Mouse (Mus musculus) neural tube, embryonic 14.5 days (tissue): Measurements from ENCODE around the gene Saal1. TPM values are rescaled to one million over a fixed set of nuclear protein-coding genes. Genes with fewer than 3 reads are reported as not detected.
"Not testable (repeated sequence)": the region's sequence is repeated elsewhere in the genome, so short reads cannot be mapped to it uniquely, and the experiment has no call there.

Source experiments
- ATAC-seq: fragments of 200-750 bp; cut with Nextera tagmentation; 2 replicates; pipeline ENCODE4 v1.8.0; 2017; ENCODE audit warnings: low read depth, mild to moderate bottlenecking, moderate TSS enrichment, moderate library complexity
- H3K27ac ChIP-seq: fragments of 300-500 bp; sonication (generic); 2 replicates; pipeline ENCODE4 v1.5.1; 2014; ENCODE audit warnings: low read depth, mild to moderate bottlenecking, control low read depth, low read length, moderate library complexity, mixed read lengths
- H3K27me3 ChIP-seq: fragments of 300-500 bp; sonication (generic); 2 replicates; pipeline ENCODE4 v1.6.1; 2014; ENCODE audit warnings: low read length; ENCODE audit not compliant: control insufficient read depth, insufficient read depth
- H3K36me3 ChIP-seq: fragments of 300-500 bp; sonication (generic); 2 replicates; pipeline ENCODE4 v1.6.1; 2014; ENCODE audit warnings: low read length, mixed read lengths; ENCODE audit not compliant: control insufficient read depth, insufficient read depth
- H3K4me1 ChIP-seq: fragments of 300-500 bp; sonication (generic); 2 replicates; pipeline ENCODE4 v1.6.1; 2014; ENCODE audit warnings: low read length; ENCODE audit not compliant: control insufficient read depth, insufficient read depth
- H3K4me2 ChIP-seq: fragments of 300-500 bp; sonication (generic); 2 replicates; pipeline ENCODE4 v1.6.1; 2014; ENCODE audit warnings: mild to moderate bottlenecking, low read depth, low read length, control low read depth
- H3K4me3 ChIP-seq: fragments of 300-500 bp; sonication (generic); 2 replicates; pipeline ENCODE4 v1.5.1; 2014; ENCODE audit warnings: low read depth, low read length, control low read depth, mixed read lengths
- H3K9ac ChIP-seq: fragments of 300-500 bp; sonication (generic); replicated peaks from 2 replicates; pipeline ENCODE4 v1.6.1; 2014; ENCODE audit warnings: low read depth, mild to moderate bottlenecking, control low read depth, low read length, mixed read lengths
- H3K9me3 ChIP-seq: fragments of 300-500 bp; sonication (generic); 2 replicates; pipeline ENCODE4 v1.6.1; 2016; ENCODE audit warnings: low read length; ENCODE audit not compliant: control insufficient read depth
- WGBS: fragments of 180-500 bp; shearing (Covaris S2); extraction: QIAGEN DNeasy Blood & Tissue Kit; methylation state at CpG from one replicate; pipeline ENCODE4 v1.1.7; 2014; 5-methylcytosine and 5-hydroxymethylcytosine counted together
- polyA plus RNA-seq: library from polyadenylated mRNA; unstranded; fragments of >200 nt; fragmentation: Nextera tagmentation; extraction: Ambion mirVana; gene quantifications from 2 replicates; pipeline ENCODE4 v1.2.1, GENCODE M21; 2014

Saal1 gene
- polyA plus RNA-seq, 1 experiment from 2014 or later: 15.4 TPM

DNA sequence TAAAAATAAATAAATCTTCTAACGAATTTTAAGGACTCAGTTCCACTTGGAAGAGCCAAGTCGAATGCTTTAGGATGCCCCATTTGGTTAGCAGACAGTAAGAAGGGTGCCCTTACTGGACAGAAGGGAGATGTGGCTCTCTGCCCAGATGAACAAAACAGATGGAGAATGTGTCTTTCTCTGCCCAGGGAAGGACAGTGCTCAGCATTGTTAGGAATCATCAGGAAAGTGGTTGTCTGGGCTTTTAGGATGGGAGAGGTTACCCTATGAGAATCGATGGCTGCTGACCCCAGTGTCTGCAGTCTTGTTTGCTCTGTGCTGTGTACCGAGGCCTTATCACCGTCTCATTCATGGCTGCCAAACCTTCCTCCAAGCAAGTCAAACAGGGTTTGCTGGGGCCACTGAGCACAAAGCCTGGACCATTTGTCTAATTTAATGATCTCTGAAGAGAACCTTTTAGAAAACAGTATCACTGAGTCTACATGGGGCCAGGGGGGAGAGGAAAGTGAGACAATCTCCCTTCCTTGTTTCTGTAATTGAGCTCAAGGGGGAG lies 33.6 kb downstream of the Saal1 start:
- Histone ChIP-seq H3K27me3 (no peaks in the 10 kb centered on the region), H3K36me3 (no peaks in the 10 kb centered on the region), H3K9me3 (no peaks in the 10 kb centered on the region), H3K4me1 (no peaks in the 10 kb centered on the region; the same call in 1 of the 2 replicates), H3K27ac (no peak overlapping the region), H3K9ac (no peak overlapping the region), H3K4me3 (no peak overlapping the region), H3K4me2 (no peak overlapping the region)
- WGBS: 54% methylated on average over 5 of the region's 5 CpGs
- no peak; the same call in 1 of the 2 replicates for ATAC-seq

DNA sequence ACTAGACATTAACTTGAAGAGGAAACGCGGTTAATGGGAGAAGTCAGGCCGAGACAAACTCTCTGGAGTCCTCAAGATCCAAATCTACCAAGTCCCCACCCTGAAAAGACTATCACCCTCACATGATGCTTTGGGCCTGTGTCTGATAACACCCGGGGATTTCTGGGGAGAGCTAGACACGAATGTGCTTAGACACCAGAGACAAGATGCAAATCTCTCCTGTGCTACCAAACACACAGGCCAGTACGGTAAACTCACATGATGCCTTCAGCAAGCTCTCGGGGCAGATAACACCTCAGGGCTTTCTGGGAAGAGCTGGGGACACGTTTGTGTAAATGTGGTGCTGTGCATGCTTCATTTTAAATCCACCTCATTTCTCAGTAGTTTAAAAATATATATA lies 34.6 kb downstream of the Saal1 start:
- Histone ChIP-seq H3K4me1 (no peaks in the 10 kb centered on the region; the same call in 1 of the 2 replicates), H3K9ac (no peak overlapping the region), H3K9me3 (no peaks in the 10 kb centered on the region), H3K27ac (no peak overlapping the region), H3K4me3 (no peak overlapping the region), H3K36me3 (no peaks in the 10 kb centered on the region), H3K4me2 (no peak overlapping the region), H3K27me3 (no peaks in the 10 kb centered on the region)
- 90% methylated on average over 8 of the region's 8 CpGs for WGBS
- no peak for ATAC-seq

DNA sequence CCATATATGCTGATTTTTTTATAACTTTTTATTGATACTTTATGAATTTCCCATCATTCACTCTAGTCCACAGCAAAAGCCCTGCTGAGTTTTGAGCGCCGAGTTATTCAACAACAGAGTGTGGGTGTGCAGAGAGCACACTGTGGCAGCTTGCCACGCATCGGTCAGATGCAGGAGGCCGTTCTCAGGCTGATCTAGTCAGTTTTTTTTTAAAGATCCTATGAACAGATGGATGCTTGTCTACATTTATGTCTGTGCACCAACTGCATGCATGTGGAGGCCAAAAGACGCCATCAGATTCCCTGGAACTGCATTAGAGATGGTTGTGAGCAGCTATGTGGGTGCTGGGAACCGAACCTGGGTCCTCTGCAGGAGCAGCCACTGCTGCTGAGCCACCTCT lies 35.4 kb downstream of the Saal1 start:
- no peaks in the 10 kb centered on the region for H3K36me3 ChIP-seq
- no peak overlapping the region for H3K9ac ChIP-seq
- no peak overlapping the region for H3K4me2 ChIP-seq
- no peak overlapping the region for H3K27ac ChIP-seq
- H3K4me3 ChIP-seq: no peak overlapping the region
- ATAC-seq: no peak
- H3K27me3 ChIP-seq: no peaks in the 10 kb centered on the region
- no peaks in the 10 kb centered on the region for H3K9me3 ChIP-seq
- H3K4me1 ChIP-seq: no peaks in the 10 kb centered on the region; the same call in 1 of the 2 replicates
- WGBS: 92% methylated on average over 7 of the region's 7 CpGs

DNA sequence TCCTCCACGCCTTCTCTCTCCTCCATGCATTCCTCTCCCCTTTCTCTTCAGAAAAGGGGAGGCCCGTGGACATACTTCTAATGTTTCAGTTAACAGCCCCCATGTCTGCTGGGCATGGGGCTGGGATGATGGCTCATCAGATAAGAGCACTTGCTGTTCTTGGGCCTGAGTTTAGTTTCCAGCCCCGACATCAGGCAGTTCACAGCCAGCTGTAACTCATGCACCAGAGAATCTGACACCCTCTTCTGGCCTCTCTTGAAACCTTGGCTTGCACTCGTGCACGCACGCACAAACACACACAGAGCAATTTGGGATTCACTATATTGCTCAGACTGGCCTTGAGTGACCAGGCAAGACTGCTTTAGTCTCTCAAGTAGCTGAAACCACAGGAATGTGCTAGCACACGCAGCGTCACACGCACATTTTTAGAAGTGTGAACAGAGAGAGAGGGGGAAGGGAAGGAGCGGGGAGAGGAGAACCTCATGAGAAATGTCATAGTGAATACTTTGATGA lies 38.3 kb downstream of the Saal1 start, which contains the start of gene Tph1:
Gene Tph1 (minus strand): TSS at position 378 of the 513 bp plus-strand sequence.
- no peak for ATAC-seq

DNA sequence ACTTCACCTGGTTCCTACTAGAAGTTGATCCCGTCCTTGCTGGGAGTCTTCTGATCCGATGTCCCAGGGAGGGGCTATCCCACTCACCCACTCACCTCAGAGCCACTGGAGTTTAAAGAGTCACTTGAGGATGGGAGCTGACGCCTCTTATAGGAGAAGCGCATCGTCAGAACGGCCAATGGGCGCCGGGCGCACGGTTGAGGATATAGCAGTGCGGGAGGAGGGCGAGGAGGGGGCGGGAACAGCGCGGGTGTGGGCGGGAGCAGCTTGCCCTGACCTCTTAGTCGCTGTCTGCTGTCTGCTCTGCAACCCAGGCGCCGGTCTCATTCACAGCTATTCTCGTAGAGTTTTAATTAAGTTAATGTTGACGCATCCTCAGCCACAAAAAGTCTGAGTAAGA lies 43.2 kb downstream of the Saal1 start:
- no peak overlapping the region for H3K9ac ChIP-seq
- H3K36me3 ChIP-seq: no peaks in the 10 kb centered on the region
- no peaks in the 10 kb centered on the region for H3K4me1 ChIP-seq
- H3K27me3 ChIP-seq: 0 out of 2 replicates have a peak, but pooled peaks cover 4% of the 10 kb centered on the region
- H3K4me2 ChIP-seq: peak overlapping the region; percentile 37; the same call in 1 of the 2 replicates
- H3K4me3 ChIP-seq: no peak overlapping the region
- ATAC-seq: 0 out of 2 replicates have a peak, but pooled peaks have one; percentile 56
- 4% methylated on average over 21 of the region's 21 CpGs for WGBS
- H3K27ac ChIP-seq: no peak overlapping the region
- H3K9me3 ChIP-seq: no peaks in the 10 kb centered on the region

More for the DNA sequence above, 38.3 kb downstream of the Saal1 start, which contains the start of gene Tph1:
- H3K9ac ChIP-seq: no peak within 1 kb of the TSS
- H3K4me3 ChIP-seq: no peak within 1 kb of the TSS
- H3K9me3 ChIP-seq: no peaks in the 10 kb centered on the region
- no peak within 1 kb of the TSS for H3K27ac ChIP-seq
- no peaks in the 10 kb centered on the region for H3K36me3 ChIP-seq
- WGBS: 62% methylated on average over 10 of the region's 10 CpGs
- no peak within 1 kb of the TSS for H3K4me2 ChIP-seq
- no peaks in the 10 kb centered on the region for H3K27me3 ChIP-seq
- no peaks in the 10 kb centered on the region; the same call in 1 of the 2 replicates for H3K4me1 ChIP-seq

DNA sequence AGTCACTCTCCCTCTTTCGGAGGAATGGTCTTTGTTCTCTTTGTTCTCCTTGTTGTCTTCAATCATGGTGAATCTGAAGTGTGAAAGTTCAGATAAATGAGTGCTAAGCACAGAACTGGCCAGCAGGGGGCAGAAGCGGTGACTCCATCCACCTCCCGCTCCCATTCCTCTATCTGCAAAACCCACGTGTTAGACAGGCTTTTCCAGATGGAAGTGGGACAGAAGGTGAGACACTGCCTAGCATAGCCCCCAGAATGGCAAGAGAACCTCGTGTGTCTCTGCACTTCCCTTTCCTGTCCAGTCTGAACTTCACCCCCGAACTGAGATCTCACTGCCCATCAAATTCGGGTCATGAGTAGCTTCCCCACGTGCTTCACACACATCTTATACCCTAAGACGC lies 45.2 kb downstream of the Saal1 start:
- H3K4me3 ChIP-seq: no peak overlapping the region
- 36% methylated on average over 9 of the region's 9 CpGs for WGBS
- H3K27ac ChIP-seq: no peak overlapping the region
- 0 out of 2 replicates have a peak, but pooled peaks cover 4% of the 10 kb centered on the region for H3K27me3 ChIP-seq
- H3K36me3 ChIP-seq: no peaks in the 10 kb centered on the region
- H3K9ac ChIP-seq: no peak overlapping the region
- H3K4me2 ChIP-seq: no peak overlapping the region
- ATAC-seq: no peak
- no peaks in the 10 kb centered on the region for H3K9me3 ChIP-seq
- no peaks in the 10 kb centered on the region for H3K4me1 ChIP-seq

DNA sequence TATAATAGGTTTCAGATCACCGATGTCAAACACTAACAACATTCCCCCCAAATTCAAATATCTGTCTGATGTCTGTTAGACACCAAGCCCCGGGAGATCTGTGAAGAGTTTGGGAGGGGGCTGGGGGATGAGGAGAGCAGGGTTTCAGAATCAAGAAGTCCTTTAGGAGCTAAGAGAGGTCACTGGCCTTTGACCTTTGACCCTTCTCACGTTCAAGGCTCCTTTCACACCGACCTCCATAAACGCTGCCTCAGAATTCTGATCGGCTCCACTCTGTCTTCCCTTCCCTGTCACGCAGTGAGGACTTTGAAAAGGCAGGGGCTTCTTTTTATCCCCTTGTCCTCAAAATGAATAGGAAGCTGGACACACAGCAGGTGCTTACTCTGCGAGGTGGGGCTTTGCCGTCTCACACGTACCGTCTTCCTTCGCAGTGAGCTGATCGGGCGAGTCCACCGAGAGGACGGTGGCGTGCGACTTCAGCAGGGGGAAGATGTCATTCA lies 48.8 kb downstream of the Saal1 start:
- H3K9ac ChIP-seq: no peak overlapping the region
- ATAC-seq: no peak
- no peak overlapping the region for H3K27ac ChIP-seq
- no peaks in the 10 kb centered on the region for H3K4me1 ChIP-seq
- H3K36me3 ChIP-seq: no peaks in the 10 kb centered on the region
- H3K27me3 ChIP-seq: 0 out of 2 replicates have a peak, but pooled peaks cover 4% of the 10 kb centered on the region
- 17% methylated on average over 18 of the region's 18 CpGs for WGBS
- 0 out of 2 replicates have a peak overlapping the region, but pooled peaks have one; percentile 2 for H3K4me2 ChIP-seq
- no peaks in the 10 kb centered on the region for H3K9me3 ChIP-seq
- no peak overlapping the region for H3K4me3 ChIP-seq

DNA sequence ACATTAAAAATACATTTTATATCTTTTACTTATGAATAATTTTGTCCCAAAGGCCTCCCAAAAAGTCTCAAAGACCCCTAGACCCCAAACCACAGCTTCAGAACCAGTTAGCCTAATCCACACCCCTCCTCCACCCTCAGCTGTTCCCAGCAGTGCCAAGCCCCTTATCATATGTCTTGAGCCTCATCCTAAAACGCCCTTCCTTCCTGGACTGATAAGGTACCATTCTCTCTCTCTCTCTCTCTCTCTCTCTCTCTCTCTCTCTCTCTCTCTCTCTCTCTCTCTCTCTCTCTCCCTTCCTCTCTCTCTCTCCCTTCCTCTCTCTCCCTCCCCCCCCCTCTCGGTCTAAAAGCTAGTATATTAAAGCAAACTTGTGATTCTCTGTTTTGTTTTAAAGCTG lies 58.2 kb downstream of the Saal1 start:
- Histone ChIP-seq H3K4me1 (no peaks in the 10 kb centered on the region), H3K9ac (no peak overlapping the region), H3K4me2 (no peak overlapping the region), H3K36me3 (no peaks in the 10 kb centered on the region), H3K4me3 (no peak overlapping the region), H3K27me3 (no peaks in the 10 kb centered on the region), H3K27ac (no peak overlapping the region), H3K9me3 (no peaks in the 10 kb centered on the region)
- no peak for ATAC-seq
- 72% methylated on average over 2 of the region's 2 CpGs for WGBS

DNA sequence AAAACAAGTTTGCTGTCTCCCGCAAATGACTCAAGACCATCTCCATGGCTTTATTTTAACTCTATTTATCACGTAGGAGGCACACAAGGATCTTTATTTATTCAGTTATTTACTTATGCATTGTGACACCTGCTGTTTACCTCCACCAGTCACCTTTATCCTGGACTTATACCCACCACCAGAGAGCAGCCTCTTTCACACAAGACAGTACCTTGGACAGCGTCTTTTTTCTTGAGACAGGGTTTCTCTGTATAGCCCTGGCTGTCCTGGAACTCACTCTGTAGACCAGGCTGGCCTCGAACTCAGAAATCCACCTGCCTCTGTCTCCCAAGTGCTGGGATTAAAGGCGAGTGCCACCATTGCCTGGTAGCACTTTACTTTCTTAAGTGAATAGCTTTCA lies 60.2 kb downstream of the Saal1 start:
- H3K27ac ChIP-seq: not testable (repeated sequence)

More for the DNA sequence above, 60.2 kb downstream of the Saal1 start:
- H3K36me3 ChIP-seq, H3K4me3 ChIP-seq, H3K9me3 ChIP-seq, ATAC-seq, H3K4me2 ChIP-seq, H3K4me1 ChIP-seq, H3K27me3 ChIP-seq, H3K9ac ChIP-seq: not testable (repeated sequence)
- WGBS: 54% methylated on average over 5 of the region's 5 CpGs
